Mouse (Mus musculus): Measurements from ENCODE around the gene Ttbk1. TPM values are rescaled to one million over a fixed set of nuclear protein-coding genes. Genes with fewer than 3 reads are reported as not detected.

The Ttbk1 gene
- polyA plus RNA-seq, 1 experiment from 2014 or later, result 5.0 TPM

DNA sequence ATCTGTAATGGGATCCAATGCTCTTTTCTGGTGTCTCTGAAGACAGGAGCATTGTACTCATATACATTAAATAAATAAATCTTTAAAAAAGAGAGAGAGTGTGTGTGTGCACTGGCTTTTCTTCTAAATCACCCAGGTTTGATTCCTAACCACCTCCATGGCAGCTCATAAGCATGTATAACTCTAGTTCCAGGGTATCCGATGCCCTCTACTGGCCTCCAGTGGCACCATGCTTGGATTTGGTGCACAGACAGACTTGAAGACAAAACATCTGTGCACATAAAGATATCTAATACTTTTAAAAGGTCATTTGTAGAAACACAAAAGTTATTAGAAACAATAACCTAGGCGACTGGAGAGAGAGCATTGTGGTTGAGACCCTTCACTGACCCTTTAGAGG is 94.5 kb downstream of the Ttbk1 start:
- no peaks in the 10 kb centered on the region for H3K27me3 ChIP-seq
- no peaks in the 10 kb centered on the region for H3K4me1 ChIP-seq (replicated peaks)
- H3K4me3 ChIP-seq (replicated peaks), result no peak overlapping the region
- peaks cover 60% of the 10 kb centered on the region for H3K36me3 ChIP-seq
- no peaks in the 10 kb centered on the region for H3K9me3 ChIP-seq
- H3K27ac ChIP-seq, result no peak overlapping the region
- WGBS, result 50% methylated on average over 2 of the region's 2 CpGs
- ATAC-seq, result no peak
- no peak overlapping the region for H3K9ac ChIP-seq (replicated peaks)
- H3K4me2 ChIP-seq (replicated peaks), result no peak overlapping the region

Other genes with a start within 250 kb of the Ttbk1 start
- 92.8 and 99.0 TPM in 2 replicates for gene Polr1c, start 239.6 kb downstream of the Ttbk1 start, polyA plus RNA-seq (2015; fragmentation: Nextera tagmentation; extraction: Ambion mirVana)
- 87.3 and 91.6 TPM in 2 replicates for gene Yipf3, start 239.6 kb downstream of the Ttbk1 start, polyA plus RNA-seq (2015; fragmentation: Nextera tagmentation; extraction: Ambion mirVana)
- 7.5 and 8.2 TPM in 2 replicates for gene Lrrc73, start 234.1 kb downstream of the Ttbk1 start, polyA plus RNA-seq (2015; fragmentation: Nextera tagmentation; extraction: Ambion mirVana)
- 31.3 and 37.2 TPM in 2 replicates for gene Tjap1, start 204.6 kb downstream of the Ttbk1 start, polyA plus RNA-seq (2015; fragmentation: Nextera tagmentation; extraction: Ambion mirVana)
- gene Dlk2, start 190.3 kb downstream of the Ttbk1 start, polyA plus RNA-seq (2015; fragmentation: Nextera tagmentation; extraction: Ambion mirVana), result 7.3 and 7.5 TPM in 2 replicates
- 9.1 and 9.8 TPM in 2 replicates for gene Abcc10, start 159.3 kb downstream of the Ttbk1 start, polyA plus RNA-seq (2015; fragmentation: Nextera tagmentation; extraction: Ambion mirVana)
- gene Zfp318, start 103.9 kb downstream of the Ttbk1 start, polyA plus RNA-seq (2015; fragmentation: Nextera tagmentation; extraction: Ambion mirVana), result 14.4 and 16.6 TPM in 2 replicates
- 2.1 TPM in 2 replicates for gene Crip3, start 58.7 kb downstream of the Ttbk1 start, polyA plus RNA-seq (2015; fragmentation: Nextera tagmentation; extraction: Ambion mirVana)
- gene Slc22a7, start 49.2 kb downstream of the Ttbk1 start, polyA plus RNA-seq (2015; fragmentation: Nextera tagmentation; extraction: Ambion mirVana), result not detected in 2 replicates
- 31.6 and 32.4 TPM in 2 replicates for gene Dnph1, start 9.0 kb upstream of the Ttbk1 start, polyA plus RNA-seq (2015; fragmentation: Nextera tagmentation; extraction: Ambion mirVana)
- 18.7 and 20.3 TPM in 2 replicates for gene Cul9, start 58.7 kb upstream of the Ttbk1 start, polyA plus RNA-seq (2015; fragmentation: Nextera tagmentation; extraction: Ambion mirVana)
- 4.1 and 6.0 TPM in 2 replicates for gene Srf, start 68.5 kb upstream of the Ttbk1 start, polyA plus RNA-seq (2015; fragmentation: Nextera tagmentation; extraction: Ambion mirVana)
- 33.4 and 37.5 TPM in 2 replicates for gene Ptk7, start 141.8 kb upstream of the Ttbk1 start, polyA plus RNA-seq (2015; fragmentation: Nextera tagmentation; extraction: Ambion mirVana)
- 49.1 and 54.1 TPM in 2 replicates for gene Klc4, start 158.3 kb upstream of the Ttbk1 start, polyA plus RNA-seq (2015; fragmentation: Nextera tagmentation; extraction: Ambion mirVana)
- 75.1 and 89.5 TPM in 2 replicates for gene Mrpl2, start 158.6 kb upstream of the Ttbk1 start, polyA plus RNA-seq (2015; fragmentation: Nextera tagmentation; extraction: Ambion mirVana)
- gene Cul7, start 162.7 kb upstream of the Ttbk1 start, polyA plus RNA-seq (2015; fragmentation: Nextera tagmentation; extraction: Ambion mirVana), result 41.6 and 46.3 TPM in 2 replicates
- gene Rrp36, start 186.7 kb upstream of the Ttbk1 start, polyA plus RNA-seq (2015; fragmentation: Nextera tagmentation; extraction: Ambion mirVana), result 48.1 and 49.9 TPM in 2 replicates
- gene Mea1, start 191.1 kb upstream of the Ttbk1 start, polyA plus RNA-seq (2015; fragmentation: Nextera tagmentation; extraction: Ambion mirVana), result 237 and 241 TPM in 2 replicates
- gene Klhdc3, start 193.2 kb upstream of the Ttbk1 start, polyA plus RNA-seq (2015; fragmentation: Nextera tagmentation; extraction: Ambion mirVana), result 152 TPM in 2 replicates
- 88.6 and 94.5 TPM in 2 replicates for gene Ppp2r5d, start 217.4 kb upstream of the Ttbk1 start, polyA plus RNA-seq (2015; fragmentation: Nextera tagmentation; extraction: Ambion mirVana)
- gene Pex6, start 223.8 kb upstream of the Ttbk1 start, polyA plus RNA-seq (2015; fragmentation: Nextera tagmentation; extraction: Ambion mirVana), result 21.3 and 24.3 TPM in 2 replicates
- gene Gnmt, start 241.5 kb upstream of the Ttbk1 start, polyA plus RNA-seq (2015; fragmentation: Nextera tagmentation; extraction: Ambion mirVana), result 0.80 and 0.81 TPM in 2 replicates